Mouse (Mus musculus): Measurements from ENCODE around the gene Aldh3a1.

DNA sequence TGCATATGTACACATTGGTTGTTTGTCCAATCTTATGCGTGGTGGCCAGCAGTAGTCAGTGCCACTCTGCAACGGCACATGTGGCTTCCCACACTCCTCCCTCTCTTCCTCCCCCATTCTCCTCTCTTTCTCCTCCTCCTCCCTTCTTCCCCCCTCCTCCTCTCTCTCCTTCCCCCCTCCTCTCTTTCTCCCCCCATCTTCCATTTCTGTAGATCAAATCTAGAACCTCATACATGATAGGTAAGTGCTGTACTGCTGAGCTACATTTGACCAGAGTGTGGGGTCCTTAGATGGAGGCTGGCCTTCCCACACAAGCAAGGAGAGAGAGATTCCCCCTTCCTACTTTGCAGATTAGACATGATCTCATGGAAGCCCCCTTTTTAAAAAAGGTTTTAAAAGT is 14.6 kb upstream of the Aldh3a1 start:
- TF ChIP-seq CTCF (IDR thresholded peaks at IDR 0.05) = no peak
- TF ChIP-seq POLR2A (IDR thresholded peaks at IDR 0.05; ENCODE audit: insufficient read depth, low read depth, low read length) = no peak

All from heart, adult 2 months (tissue).